Mouse (Mus musculus) frontal cortex, adult 2 months (tissue): ENCODE data around the gene Pard6a. TPM values are rescaled to one million over a fixed set of nuclear protein-coding genes. Genes with fewer than 3 reads are reported as not detected.

Experiments
- DNase-seq, 2 experiments: peaks; one replicate each; pipeline ENCODE4 v3.0.0; 2022; ENCODE audit warnings: low spot score in 1 of 2; ENCODE audit errors: extremely low spot score in 1 of 2
- polyA plus RNA-seq: library from polyadenylated mRNA; depleted of rRNA; stranded (reverse); fragments of >200 nt; gene quantifications from 2 replicates; pipeline ENCODE4 v1.2.3, GENCODE M21; 2012

Pard6a gene
- polyA plus RNA-seq, 1 experiment, result 49.5 TPM

- no peak for DNase-seq
These were observed 1.3 kb upstream of the Pard6a start for GRCm38 (mm10) chr8:105699488-105700215.

- DNase-seq, result peak; percentile 59 to 73
These were observed 382 bp upstream of the Pard6a start for GRCm38 (mm10) chr8:105700566-105700965.

- no peak for DNase-seq
These were observed 1.1 kb downstream of the Pard6a start for GRCm38 (mm10) chr8:105702001-105702401.

- DNase-seq, result no peak
These were observed 1.9 kb downstream of the Pard6a start for GRCm38 (mm10) chr8:105702731-105703415.

GRCm38 (mm10) chr8:105704146-105704812, 3.3 kb downstream of the Pard6a start:
- no peak for DNase-seq

GRCm38 (mm10) chr8:105704955-105705354, 4.0 kb downstream of the Pard6a start:
- DNase-seq, result no peak

- no peak for DNase-seq
These were observed 5.5 kb downstream of the Pard6a start for GRCm38 (mm10) chr8:105706426-105706825.

- DNase-seq, result peak; percentile 88 to 95
These were observed 6.8 kb downstream of the Pard6a start, which contains the start of the genes 4933405L10Rik and Enkd1 for GRCm38 (mm10) chr8:105707498-105708403. Gene 4933405L10Rik, plus strand, starts transcription at chr8:105707655. Gene Enkd1, minus strand, starts transcription at chr8:105708210.

- no peak for DNase-seq
These were observed 7.7 kb downstream of the Pard6a start for GRCm38 (mm10) chr8:105708675-105709074.

GRCm38 (mm10) chr8:105709317-105709716, 8.4 kb downstream of the Pard6a start:
- no peak for DNase-seq

GRCm38 (mm10) chr8:105712286-105712685, 11.3 kb downstream of the Pard6a start:
- no peak for DNase-seq

GRCm38 (mm10) chr8:105714139-105714538, 13.2 kb downstream of the Pard6a start:
- peak in 1 of 2 experiments; percentile 92 for DNase-seq

GRCm38 (mm10) chr8:105715042-105715441, 14.1 kb downstream of the Pard6a start:
- DNase-seq, result no peak

- DNase-seq, result no peak
These were observed 15.5 kb downstream of the Pard6a start for GRCm38 (mm10) chr8:105716302-105716945.

- no peak for DNase-seq
These were observed 18.7 kb downstream of the Pard6a start for GRCm38 (mm10) chr8:105719637-105720036.

GRCm38 (mm10) chr8:105722861-105723260, 21.9 kb downstream of the Pard6a start:
- DNase-seq, result no peak

- no peak for DNase-seq
These were observed 24.8 kb downstream of the Pard6a start for GRCm38 (mm10) chr8:105725726-105726125.

GRCm38 (mm10) chr8:105727397-105728124, 26.6 kb downstream of the Pard6a start:
- no peak for DNase-seq

- DNase-seq, result no peak
These were observed 31.2 kb downstream of the Pard6a start for GRCm38 (mm10) chr8:105732186-105732585.
